Mouse (Mus musculus) frontal cortex, postnatal 14 days (tissue): ENCODE measurements around the gene Slc45a3.

Source experiments
- DNase-seq, 2 experiments: peaks; one replicate each; pipeline ENCODE4 v3.0.0; 2022; ENCODE audit warnings: low spot score in 2 of 2

The Slc45a3 gene

DNA sequence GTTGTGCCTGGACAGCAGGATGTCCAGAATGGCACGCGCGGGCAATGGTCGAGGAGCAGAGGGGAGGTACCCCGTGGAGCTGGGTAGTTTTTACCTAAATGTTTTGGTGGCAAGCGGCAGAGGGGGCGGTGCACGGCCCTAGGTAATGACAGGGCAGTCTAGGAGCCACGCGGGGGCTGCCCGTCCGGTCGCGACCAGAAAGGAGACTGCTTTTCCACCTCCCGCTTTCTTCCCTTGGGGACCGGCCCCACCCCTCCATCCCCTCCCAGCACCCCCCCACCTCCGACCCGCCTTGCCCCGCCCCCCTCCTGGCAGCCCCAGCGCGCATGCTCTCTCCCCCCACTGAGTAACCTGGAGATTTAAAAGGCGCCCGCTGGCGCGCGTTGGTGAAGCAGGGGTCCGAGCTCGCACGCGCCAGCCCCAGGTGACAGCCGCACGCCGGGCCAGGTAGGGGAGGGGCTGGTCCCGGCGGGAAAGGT lies at the start of gene Slc45a3:
Gene Slc45a3 (plus strand): TSS at position 362 of the 479 bp plus-strand sequence.
- DNase-seq, result no peak

GRCm38 (mm10) chr1:131917634-131918033 lies 45.1 kb upstream of the Slc45a3 start:
- no peak for DNase-seq

DNA sequence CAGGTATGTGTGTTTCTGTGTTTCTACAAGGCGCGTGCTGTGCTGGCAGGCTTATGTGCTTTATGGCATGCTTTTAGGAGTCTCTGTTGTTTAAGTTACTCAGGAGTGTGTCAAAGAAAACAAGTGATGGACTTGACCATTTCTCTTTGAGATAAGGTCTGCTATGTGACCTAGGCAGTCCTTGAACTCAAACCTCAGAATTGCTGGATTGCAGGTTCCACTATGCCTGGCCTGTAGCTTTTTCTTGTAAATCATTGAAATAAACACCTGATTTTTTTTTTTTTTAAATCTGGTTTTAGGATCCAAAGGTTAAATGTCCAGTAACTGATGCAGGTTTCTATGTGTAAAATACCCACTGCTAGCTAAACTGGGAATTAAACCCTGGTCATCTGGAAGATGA lies 43.7 kb upstream of the Slc45a3 start:
- DNase-seq, result no peak

DNA sequence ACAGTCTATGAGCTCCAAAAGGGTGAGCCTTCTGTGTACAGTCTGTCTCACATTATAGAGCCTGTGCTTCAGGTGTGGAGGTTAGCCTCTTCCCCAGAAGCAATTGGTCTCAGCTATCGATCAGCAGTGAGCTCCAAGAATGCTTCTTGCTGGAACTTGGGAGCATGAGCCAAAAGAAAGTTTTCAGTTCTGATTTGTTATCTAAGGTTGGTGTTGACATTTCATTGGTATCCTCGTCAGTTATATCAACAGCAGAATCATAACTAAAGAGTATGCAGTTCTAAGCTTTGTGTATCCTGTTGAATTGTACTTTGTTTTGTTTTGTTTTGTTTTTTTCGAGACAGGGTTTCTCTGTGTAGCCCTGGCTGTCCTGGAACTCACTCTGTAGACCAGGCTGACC lies 40.7 kb upstream of the Slc45a3 start:
- no peak for DNase-seq

DNA sequence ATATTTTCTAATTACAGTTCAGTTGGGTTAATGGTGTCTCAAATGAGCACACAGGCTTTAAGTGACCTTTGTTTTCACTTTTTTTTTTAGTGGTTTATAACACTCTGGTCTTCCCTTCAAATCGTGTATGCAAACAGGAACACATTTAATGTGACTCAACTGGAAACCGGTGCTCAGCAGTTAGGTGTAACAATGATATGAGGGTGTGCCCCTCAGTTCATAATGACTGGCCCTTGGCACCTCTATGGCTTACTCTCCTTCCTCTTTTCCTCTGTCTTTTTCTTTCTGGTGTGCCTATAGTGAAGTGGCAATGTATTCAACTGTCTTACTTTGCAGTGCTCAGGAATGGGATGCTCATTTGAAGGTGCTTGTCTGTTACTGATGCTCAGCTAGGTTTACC lies 29.3 kb upstream of the Slc45a3 start:
- no peak for DNase-seq

GRCm38 (mm10) chr1:131937659-131938305 lies 25.0 kb upstream of the Slc45a3 start:
- peak; percentile 34 to 58 for DNase-seq

DNA sequence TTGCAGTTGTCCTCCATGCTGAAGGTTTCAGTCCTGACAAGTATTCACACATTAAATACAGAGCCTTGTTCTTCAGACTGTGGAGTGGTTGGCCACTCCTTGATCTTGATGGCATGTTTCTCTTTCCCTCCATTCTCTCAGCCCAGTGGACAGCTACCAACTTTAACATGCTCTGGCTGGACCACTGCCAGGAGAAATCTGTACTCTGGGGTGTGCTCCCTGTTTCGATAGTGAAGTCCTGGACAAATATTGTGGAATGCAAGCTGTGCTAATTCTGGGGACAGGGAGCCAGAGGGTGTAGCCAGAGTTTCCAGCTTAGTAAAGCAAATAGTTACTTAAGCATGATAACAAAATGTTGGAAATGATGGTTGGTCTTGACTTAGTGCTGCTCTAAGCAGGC lies 24.0 kb upstream of the Slc45a3 start:
- no peak for DNase-seq

- no peak for DNase-seq
Observed at GRCm38 (mm10) chr1:131940711-131941244, 22.0 kb upstream of the Slc45a3 start.

DNA sequence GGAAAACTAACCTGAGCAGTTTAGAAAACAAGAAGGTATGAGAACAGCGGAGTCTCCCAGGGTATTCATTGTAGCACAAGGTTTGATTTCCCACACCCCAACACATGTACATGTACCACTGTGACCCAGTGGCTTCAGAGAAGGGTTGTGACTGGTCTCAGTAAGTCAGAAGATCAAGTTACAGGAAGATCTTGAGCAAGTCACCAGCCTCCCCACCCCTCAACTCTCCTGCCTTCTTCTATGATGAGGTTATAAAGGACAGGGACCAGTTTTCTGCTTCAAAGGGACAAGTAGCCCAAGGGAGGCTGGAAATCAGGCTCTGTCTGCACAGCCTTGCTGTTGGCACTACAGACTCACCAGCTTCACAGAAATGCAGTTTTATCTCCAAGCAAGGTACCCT lies 21.3 kb upstream of the Slc45a3 start:
- no peak for DNase-seq

GRCm38 (mm10) chr1:131942621-131943590 lies 19.9 kb upstream of the Slc45a3 start:
- DNase-seq, result no peak

GRCm38 (mm10) chr1:131945674-131946440 lies 16.9 kb upstream of the Slc45a3 start:
- no peak for DNase-seq

GRCm38 (mm10) chr1:131946462-131947215 lies 16.1 kb upstream of the Slc45a3 start:
- DNase-seq, result no peak

DNA sequence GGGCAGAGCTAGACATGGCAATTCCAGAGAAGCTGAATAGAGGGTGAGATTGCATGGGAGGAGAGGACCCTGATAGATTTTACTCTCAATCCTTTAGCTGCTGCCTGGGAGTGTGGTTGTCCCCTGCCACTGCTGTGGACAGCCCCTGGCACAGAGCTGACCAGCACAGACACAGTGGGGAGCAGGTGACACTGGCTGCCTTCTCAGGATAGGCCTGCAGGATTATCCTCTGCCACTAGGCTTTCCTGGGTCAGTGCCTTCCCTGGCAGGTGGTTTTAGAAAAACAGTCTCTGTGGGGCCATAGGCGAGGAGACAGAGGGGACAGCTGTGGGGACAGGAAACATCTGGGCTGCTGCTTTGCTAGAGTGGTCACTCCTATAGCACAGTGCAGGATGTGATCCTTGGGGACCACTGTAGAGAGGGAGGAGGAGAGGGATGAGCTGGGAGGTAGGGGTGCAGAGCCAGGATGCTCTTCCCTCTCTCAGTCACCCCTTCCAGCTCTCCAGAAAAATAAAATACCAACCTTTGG lies 14.7 kb upstream of the Slc45a3 start:
- DNase-seq, result no peak

GRCm38 (mm10) chr1:131954242-131954865 lies 8.4 kb upstream of the Slc45a3 start:
- no peak for DNase-seq

GRCm38 (mm10) chr1:131955131-131955757 lies 7.5 kb upstream of the Slc45a3 start:
- DNase-seq, result no peak

GRCm38 (mm10) chr1:131957416-131957815 lies 5.4 kb upstream of the Slc45a3 start:
- DNase-seq, result no peak

DNA sequence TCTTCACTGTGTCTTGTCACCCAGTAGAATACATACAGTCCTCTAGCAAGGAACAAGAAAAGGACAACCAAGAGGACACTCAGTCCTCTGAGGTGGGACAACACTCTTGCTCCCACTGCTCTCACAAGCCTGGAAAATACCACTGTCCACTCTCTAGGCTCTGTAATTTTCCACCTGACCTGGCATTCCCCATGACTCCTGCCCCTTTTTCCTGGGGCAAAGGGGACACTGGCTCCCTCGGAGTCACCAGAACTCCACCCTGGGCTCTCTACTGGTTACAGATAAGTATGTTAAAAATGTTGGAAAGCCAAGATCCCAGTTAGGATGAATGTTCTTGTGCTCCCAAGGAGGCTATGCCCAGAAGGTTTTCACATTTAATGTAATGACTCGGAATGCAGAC lies 1.8 kb upstream of the Slc45a3 start:
- no peak for DNase-seq

GRCm38 (mm10) chr1:131963085-131963951 lies 551 bp downstream of the Slc45a3 start:
- DNase-seq, result no peak

DNA sequence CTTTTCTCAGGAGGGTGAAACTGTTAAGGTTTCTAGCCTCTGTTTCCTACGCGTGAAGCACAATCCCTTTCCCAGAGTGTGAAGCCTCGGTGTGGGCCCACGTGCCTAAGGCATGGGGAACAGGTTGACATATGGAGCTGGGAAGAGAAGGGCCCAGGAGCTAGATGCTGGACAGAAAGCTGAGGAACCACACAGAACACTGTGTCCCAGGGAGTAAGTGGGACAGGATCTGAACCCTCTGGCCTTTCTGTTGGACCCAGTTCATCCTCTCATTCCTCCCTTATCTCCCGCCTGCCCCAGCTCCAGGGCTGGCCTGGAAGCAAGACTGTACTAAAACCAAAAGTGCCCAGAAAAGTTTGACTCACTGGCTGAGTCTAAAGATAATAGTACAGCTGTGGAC lies 1.3 kb downstream of the Slc45a3 start:
- no peak for DNase-seq
